Mouse (Mus musculus): Measurements from ENCODE around the gene Lilrb4a. TPM values are rescaled to one million over a fixed set of nuclear protein-coding genes. Genes with fewer than 3 reads are reported as not detected.

Gene Lilrb4a
- polyA plus RNA-seq, 1 experiment from 2014 or later = 1.4 TPM

GRCm38 (mm10) chr10:51521453-51521852, 30.7 kb downstream of the Lilrb4a start:
- Histone ChIP-seq H3K36me3 (ENCODE audit: control insufficient read depth, insufficient read depth, low read length) (no peaks in the 10 kb centered on the region), H3K9me3 (ENCODE audit: control insufficient read depth, low read length) (no peaks in the 10 kb centered on the region), H3K4me3 (ENCODE audit: low read depth, low read length) (no peak overlapping the region), H3K27ac (ENCODE audit: low read depth, low read length) (no peak overlapping the region), H3K4me1 (replicated peaks; ENCODE audit: control insufficient read depth, insufficient read depth, low read length) (no peaks in the 10 kb centered on the region), H3K27me3 (ENCODE audit: control insufficient read depth, insufficient read depth, low read length) (no peaks in the 10 kb centered on the region), H3K9ac (ENCODE audit: low read depth, low read length) (no peak overlapping the region), H3K4me2 (replicated peaks; ENCODE audit: low read depth, low read length) (no peak overlapping the region)
- ATAC-seq (ENCODE audit: low FRiP score) (no peak), DNase-seq (ENCODE audit: low spot score) (no peak)

GRCm38 (mm10) chr10:51526090-51526489, 35.3 kb downstream of the Lilrb4a start:
- Histone ChIP-seq H3K9ac (ENCODE audit: low read depth, low read length) (no peak overlapping the region), H3K27me3 (ENCODE audit: control insufficient read depth, insufficient read depth, low read length) (no peaks in the 10 kb centered on the region), H3K4me2 (replicated peaks; ENCODE audit: low read depth, low read length) (no peak overlapping the region), H3K27ac (ENCODE audit: low read depth, low read length) (no peak overlapping the region), H3K9me3 (ENCODE audit: control insufficient read depth, low read length) (no peaks in the 10 kb centered on the region), H3K36me3 (ENCODE audit: control insufficient read depth, insufficient read depth, low read length) (no peaks in the 10 kb centered on the region), H3K4me1 (replicated peaks; ENCODE audit: control insufficient read depth, insufficient read depth, low read length) (no peaks in the 10 kb centered on the region), H3K4me3 (ENCODE audit: low read depth, low read length) (no peak overlapping the region)
- WGBS = 79% methylated on average over 7 of the region's 7 CpGs
- no peak for DNase-seq (ENCODE audit: low spot score)
- no peak for ATAC-seq (ENCODE audit: low FRiP score)

GRCm38 (mm10) chr10:51526633-51527032, 35.9 kb downstream of the Lilrb4a start:
- no peaks in the 10 kb centered on the region for H3K27me3 ChIP-seq (ENCODE audit: control insufficient read depth, insufficient read depth, low read length)
- no peaks in the 10 kb centered on the region for H3K36me3 ChIP-seq (ENCODE audit: control insufficient read depth, insufficient read depth, low read length)
- no peak overlapping the region for H3K9ac ChIP-seq (ENCODE audit: low read depth, low read length)
- 80% methylated on average over 4 of the region's 4 CpGs for WGBS
- no peak overlapping the region for H3K4me2 ChIP-seq (replicated peaks; ENCODE audit: low read depth, low read length)
- H3K27ac ChIP-seq (ENCODE audit: low read depth, low read length) = no peak overlapping the region
- H3K9me3 ChIP-seq (ENCODE audit: control insufficient read depth, low read length) = no peaks in the 10 kb centered on the region
- H3K4me3 ChIP-seq (ENCODE audit: low read depth, low read length) = no peak overlapping the region
- H3K4me1 ChIP-seq (replicated peaks; ENCODE audit: control insufficient read depth, insufficient read depth, low read length) = no peaks in the 10 kb centered on the region
- no peak for DNase-seq (ENCODE audit: low spot score)
- no peak for ATAC-seq (ENCODE audit: low FRiP score)

- H3K9me3 ChIP-seq (ENCODE audit: control insufficient read depth, low read length) = no peaks in the 10 kb centered on the region
- ATAC-seq (ENCODE audit: low FRiP score) = no peak
- no peak overlapping the region for H3K9ac ChIP-seq (ENCODE audit: low read depth, low read length)
Observed at GRCm38 (mm10) chr10:51528840-51529434, 38.2 kb downstream of the Lilrb4a start.

GRCm38 (mm10) chr10:51529497-51529896, 38.7 kb downstream of the Lilrb4a start:
- no peak overlapping the region for H3K27ac ChIP-seq (ENCODE audit: low read depth, low read length)
- no peaks in the 10 kb centered on the region for H3K9me3 ChIP-seq (ENCODE audit: control insufficient read depth, low read length)
- ATAC-seq (ENCODE audit: low FRiP score) = no peak
- H3K27me3 ChIP-seq (ENCODE audit: control insufficient read depth, insufficient read depth, low read length) = no peaks in the 10 kb centered on the region
- H3K9ac ChIP-seq (ENCODE audit: low read depth, low read length) = no peak overlapping the region
- WGBS = 89% methylated on average over 3 of the region's 3 CpGs
- no peak overlapping the region for H3K4me2 ChIP-seq (replicated peaks; ENCODE audit: low read depth, low read length)
- H3K4me3 ChIP-seq (ENCODE audit: low read depth, low read length) = no peak overlapping the region
- DNase-seq (ENCODE audit: low spot score) = no peak
- no peaks in the 10 kb centered on the region for H3K4me1 ChIP-seq (replicated peaks; ENCODE audit: control insufficient read depth, insufficient read depth, low read length)
- no peaks in the 10 kb centered on the region for H3K36me3 ChIP-seq (ENCODE audit: control insufficient read depth, insufficient read depth, low read length)

More at GRCm38 (mm10) chr10:51528840-51529434, 38.2 kb downstream of the Lilrb4a start:
- Histone ChIP-seq H3K27me3 (ENCODE audit: control insufficient read depth, insufficient read depth, low read length) (no peaks in the 10 kb centered on the region), H3K4me3 (ENCODE audit: low read depth, low read length) (no peak overlapping the region), H3K4me1 (replicated peaks; ENCODE audit: control insufficient read depth, insufficient read depth, low read length) (no peaks in the 10 kb centered on the region), H3K36me3 (ENCODE audit: control insufficient read depth, insufficient read depth, low read length) (no peaks in the 10 kb centered on the region), H3K4me2 (replicated peaks; ENCODE audit: low read depth, low read length) (no peak overlapping the region), H3K27ac (ENCODE audit: low read depth, low read length) (no peak overlapping the region)
- 76% methylated on average over 8 of the region's 8 CpGs for WGBS
- no peak for DNase-seq (ENCODE audit: low spot score)

- H3K4me1 ChIP-seq (replicated peaks; ENCODE audit: control insufficient read depth, insufficient read depth, low read length) = no peaks in the 10 kb centered on the region
- H3K9me3 ChIP-seq (ENCODE audit: control insufficient read depth, low read length) = no peaks in the 10 kb centered on the region
- no peaks in the 10 kb centered on the region for H3K27me3 ChIP-seq (ENCODE audit: control insufficient read depth, insufficient read depth, low read length)
- no peak overlapping the region for H3K27ac ChIP-seq (ENCODE audit: low read depth, low read length)
- DNase-seq (ENCODE audit: low spot score) (no peak), ATAC-seq (ENCODE audit: low FRiP score) (no peak)
- H3K9ac ChIP-seq (ENCODE audit: low read depth, low read length) = no peak overlapping the region
- no peak overlapping the region for H3K4me3 ChIP-seq (ENCODE audit: low read depth, low read length)
- H3K36me3 ChIP-seq (ENCODE audit: control insufficient read depth, insufficient read depth, low read length) = no peaks in the 10 kb centered on the region
- WGBS = 86% methylated on average over 7 of the region's 7 CpGs
- no peak overlapping the region for H3K4me2 ChIP-seq (replicated peaks; ENCODE audit: low read depth, low read length)
Observed at GRCm38 (mm10) chr10:51530813-51531212, 40.1 kb downstream of the Lilrb4a start.

Other genes with a start within 250 kb of the Lilrb4a start
- 0.29 TPM in 1 of 2 replicates, not detected in the other for gene Gm49339, start 10.3 kb upstream of the Lilrb4a start, polyA plus RNA-seq (2014; fragmentation: Nextera tagmentation; extraction: Ambion mirVana)
- not detected in 2 replicates for gene Lilr4b, start 10.3 kb upstream of the Lilrb4a start, polyA plus RNA-seq (2014; fragmentation: Nextera tagmentation; extraction: Ambion mirVana)
- gene Fam162b, start 99.6 kb downstream of the Lilrb4a start, polyA plus RNA-seq (2014; fragmentation: Nextera tagmentation; extraction: Ambion mirVana) = 2.1 and 4.5 TPM in 2 replicates
- gene Gprc6a, start 140.5 kb downstream of the Lilrb4a start, polyA plus RNA-seq (2014; fragmentation: Nextera tagmentation; extraction: Ambion mirVana) = not detected in 2 replicates
- gene Rfx6, start 186.8 kb downstream of the Lilrb4a start, polyA plus RNA-seq (2014; fragmentation: Nextera tagmentation; extraction: Ambion mirVana) = not detected in 2 replicates

Measured in hindbrain, embryonic 11.5 days (tissue).